Mouse (Mus musculus) neural tube, embryonic 13.5 days (tissue): Measurements from ENCODE around the gene Flvcr1. TPM values are rescaled to one million over a fixed set of nuclear protein-coding genes. Genes with fewer than 3 reads are reported as not detected.

Experiments
- ATAC-seq: fragments of 200-750 bp; cut with Nextera tagmentation; 2 replicates; pipeline ENCODE4 v1.8.0; 2017; ENCODE audit warnings: low read depth, mild to moderate bottlenecking, moderate TSS enrichment, moderate library complexity
- H3K27ac ChIP-seq: fragments of 300-500 bp; sonication (generic); replicated peaks from 2 replicates; pipeline ENCODE4 v1.5.1; 2015; ENCODE audit warnings: moderate library complexity, mild to moderate bottlenecking, inconsistent platforms
- H3K27me3 ChIP-seq: fragments of 300-500 bp; sonication (generic); 2 replicates; pipeline ENCODE4 v1.6.1; 2015; ENCODE audit warnings: mild to moderate bottlenecking, inconsistent platforms
- H3K36me3 ChIP-seq: fragments of 300-500 bp; sonication (generic); 2 replicates; pipeline ENCODE4 v1.6.1; 2015; ENCODE audit warnings: mild to moderate bottlenecking, inconsistent platforms
- H3K4me1 ChIP-seq: fragments of 300-500 bp; sonication (generic); replicated peaks from 2 replicates; pipeline ENCODE4 v1.6.1; 2015; ENCODE audit warnings: inconsistent platforms
- H3K4me2 ChIP-seq: fragments of 300-500 bp; sonication (generic); 2 replicates; pipeline ENCODE4 v1.6.1; 2015; ENCODE audit warnings: inconsistent platforms, mild to moderate bottlenecking, moderate library complexity
- H3K4me3 ChIP-seq: fragments of 300-500 bp; sonication (generic); 2 replicates; pipeline ENCODE4 v1.5.1; 2015; ENCODE audit warnings: mild to moderate bottlenecking, inconsistent platforms
- H3K9ac ChIP-seq: fragments of 300-500 bp; sonication (generic); 2 replicates; pipeline ENCODE4 v1.6.1; 2015; ENCODE audit warnings: moderate library complexity, mild to moderate bottlenecking, inconsistent platforms
- H3K9me3 ChIP-seq: fragments of 300-500 bp; sonication (generic); 2 replicates; pipeline ENCODE4 v1.6.1; 2016; ENCODE audit warnings: inconsistent platforms
- WGBS: fragments of 180-500 bp; shearing (Covaris S2); methylation state at CpG from one replicate; pipeline ENCODE4 v1.1.7; 2015; 5-methylcytosine and 5-hydroxymethylcytosine counted together
- polyA plus RNA-seq: library from polyadenylated mRNA; unstranded; fragments of >200 nt; fragmentation: Nextera tagmentation; extraction: Ambion mirVana; gene quantifications from 2 replicates; pipeline ENCODE4 v1.2.1, GENCODE M21; 2015

The Flvcr1 gene
- polyA plus RNA-seq, 1 experiment from 2014 or later: 6.9 TPM

DNA sequence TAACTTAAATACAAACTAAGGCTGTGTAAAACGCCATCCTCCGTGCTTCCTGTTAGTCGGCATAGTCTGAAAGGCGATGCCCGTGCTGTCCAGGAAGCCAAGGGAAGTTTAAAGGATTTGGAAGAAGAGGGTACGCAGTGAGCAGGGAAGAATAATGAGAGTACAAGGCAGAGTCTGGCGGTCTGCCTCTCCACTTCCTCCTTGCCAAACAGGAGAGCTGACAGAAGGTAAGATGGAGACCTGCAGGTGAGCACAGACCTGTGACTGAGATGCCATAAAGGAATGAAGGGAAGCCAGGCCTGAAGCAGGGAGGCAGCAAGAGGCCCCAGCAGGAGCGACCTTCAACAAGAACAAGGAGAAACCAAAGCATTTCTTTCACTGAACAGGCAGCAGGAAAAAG, 51.8 kb downstream of the Flvcr1 start:
- Histone ChIP-seq H3K4me1 (peaks cover 60% of the 10 kb centered on the region), H3K27ac (no peak overlapping the region), H3K4me2 (no peak overlapping the region), H3K9ac (no peak overlapping the region), H3K36me3 (peaks cover 70% of the 10 kb centered on the region), H3K4me3 (no peak overlapping the region), H3K9me3 (no peaks in the 10 kb centered on the region), H3K27me3 (no peaks in the 10 kb centered on the region)
- WGBS: 90% methylated on average over 8 of the region's 8 CpGs
- no peak for ATAC-seq

GRCm38 (mm10) chr1:190972612-190973192, 53.3 kb downstream of the Flvcr1 start:
- no peak for ATAC-seq
- Histone ChIP-seq H3K4me2 (no peak overlapping the region), H3K27me3 (no peaks in the 10 kb centered on the region), H3K9me3 (no peaks in the 10 kb centered on the region), H3K4me1 (peaks cover 54% of the 10 kb centered on the region), H3K36me3 (peaks cover 84% of the 10 kb centered on the region), H3K27ac (no peak overlapping the region), H3K9ac (0 out of 2 replicates have a peak overlapping the region, but pooled peaks have one; percentile 19), H3K4me3 (no peak overlapping the region)
- WGBS: 60% methylated on average over 7 of the region's 7 CpGs

DNA sequence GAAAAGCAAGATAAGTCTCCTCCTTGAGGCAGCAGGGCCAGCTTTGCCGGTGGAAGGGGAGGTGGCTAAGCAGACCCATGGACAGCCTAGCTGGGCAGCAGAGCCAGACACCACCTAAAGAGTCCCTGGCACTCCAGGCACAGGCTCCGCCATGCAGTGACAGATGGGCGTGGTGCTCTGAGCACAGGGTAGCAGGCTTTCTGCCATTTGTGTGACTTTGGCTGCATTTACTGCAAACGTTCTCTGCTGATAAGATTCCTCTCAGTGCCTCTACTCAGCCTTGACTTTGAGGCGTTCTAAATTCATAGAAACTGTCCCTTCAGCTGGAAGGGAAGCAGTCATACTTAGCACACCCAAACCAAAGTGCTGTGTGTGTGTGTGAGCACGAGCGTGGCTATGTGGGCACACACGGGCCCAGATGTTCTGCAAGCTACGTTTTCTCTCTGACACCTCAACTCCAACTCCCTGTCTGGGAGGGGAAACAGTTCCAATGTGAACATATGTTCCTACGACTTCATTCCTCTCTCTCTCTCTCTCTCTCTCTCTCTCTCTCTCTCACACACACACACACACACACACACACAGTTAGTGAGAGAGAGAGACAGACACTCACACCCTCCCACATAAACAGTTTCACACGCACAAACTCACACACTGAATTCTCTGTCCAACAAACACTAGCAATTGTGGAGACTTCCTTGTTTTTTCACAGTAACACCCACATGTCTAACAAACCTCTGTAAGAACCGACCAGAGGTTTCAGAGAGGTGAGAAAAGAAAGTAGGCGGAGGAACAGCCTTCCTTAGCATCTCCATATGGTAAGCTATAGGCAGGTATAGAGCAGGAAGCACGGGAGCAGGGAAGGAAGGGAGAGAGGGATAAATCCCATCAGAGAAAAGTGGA, 54.0 kb downstream of the Flvcr1 start:
- Histone ChIP-seq H3K27ac (no peak overlapping the region), H3K4me3 (no peak overlapping the region), H3K36me3 (peaks cover 90% of the 10 kb centered on the region), H3K9me3 (no peaks in the 10 kb centered on the region), H3K9ac (no peak overlapping the region), H3K4me1 (peaks cover 46% of the 10 kb centered on the region), H3K4me2 (no peak overlapping the region), H3K27me3 (no peaks in the 10 kb centered on the region)
- ATAC-seq: no peak
- 86% methylated on average over 14 of the region's 14 CpGs for WGBS

DNA sequence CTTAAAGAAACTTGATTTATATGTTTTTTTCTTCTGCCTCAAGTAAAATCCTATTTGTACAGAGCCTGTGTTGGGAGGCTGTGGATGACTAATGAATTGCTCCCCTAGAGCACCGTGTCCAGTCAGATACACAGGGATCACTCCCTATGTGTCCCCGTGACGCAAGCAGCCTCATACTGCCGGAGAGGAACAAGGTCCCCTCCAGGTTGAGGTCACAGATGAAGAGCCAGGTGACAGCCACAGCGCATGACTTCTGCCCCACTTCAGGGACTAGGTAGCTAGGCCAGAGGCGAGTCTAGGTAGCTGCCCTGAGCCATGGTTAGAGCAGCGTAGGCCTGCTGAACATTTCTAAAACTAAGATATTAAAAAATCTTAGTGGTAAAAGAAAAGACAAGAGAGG, 57.9 kb downstream of the Flvcr1 start:
- Histone ChIP-seq H3K4me1 (peaks cover 9% of the 10 kb centered on the region), H3K4me2 (no peak overlapping the region), H3K36me3 (peaks cover 96% of the 10 kb centered on the region), H3K27ac (no peak overlapping the region), H3K27me3 (no peaks in the 10 kb centered on the region), H3K4me3 (no peak overlapping the region), H3K9me3 (no peaks in the 10 kb centered on the region), H3K9ac (no peak overlapping the region)
- ATAC-seq: no peak
- 93% methylated on average over 7 of the region's 7 CpGs for WGBS

DNA sequence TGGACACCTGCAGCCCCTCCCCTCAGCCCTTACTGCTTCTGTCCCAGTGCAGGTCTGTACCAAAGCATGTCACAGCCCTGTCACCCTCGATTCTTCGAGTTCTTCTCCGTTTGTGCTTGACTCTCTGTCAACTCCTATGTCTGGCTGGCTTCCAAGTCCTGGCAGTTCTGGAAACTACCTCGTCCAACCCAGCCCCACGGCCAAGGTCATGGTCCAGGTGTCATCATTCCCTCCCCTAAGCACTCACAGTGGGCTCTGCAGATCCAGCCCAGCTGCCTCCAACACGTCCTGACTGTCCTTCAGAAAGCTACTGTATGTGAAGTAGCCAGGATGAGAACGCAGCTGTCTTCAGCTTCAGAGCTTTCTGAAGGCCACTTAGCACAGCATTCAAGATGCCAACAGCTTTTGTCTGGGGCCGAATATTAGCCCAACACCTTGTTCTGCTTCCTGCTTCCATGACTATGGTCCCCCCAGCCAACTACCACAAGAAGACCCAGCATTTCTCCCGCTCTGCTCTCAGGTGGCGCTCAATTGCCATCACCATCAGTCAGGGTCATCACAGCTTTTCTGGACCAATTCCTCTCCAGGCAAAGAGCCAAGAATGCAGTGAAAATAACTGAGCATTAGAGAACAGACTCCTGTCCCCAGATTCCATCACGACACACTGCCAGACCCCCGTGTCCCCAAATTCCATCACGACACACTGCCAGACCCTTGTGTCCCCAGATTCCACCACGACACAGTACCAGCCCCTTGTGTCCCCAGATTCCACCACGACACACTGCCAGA, 60.8 kb downstream of the Flvcr1 start:
- no peaks in the 10 kb centered on the region for H3K27me3 ChIP-seq
- H3K4me2 ChIP-seq: no peak overlapping the region
- H3K36me3 ChIP-seq: peaks cover 97% of the 10 kb centered on the region
- no peaks in the 10 kb centered on the region for H3K9me3 ChIP-seq
- no peak overlapping the region for H3K4me3 ChIP-seq
- H3K9ac ChIP-seq: no peak overlapping the region
- H3K27ac ChIP-seq: no peak overlapping the region
- no peaks in the 10 kb centered on the region for H3K4me1 ChIP-seq
- ATAC-seq: no peak
- WGBS: 90% methylated on average over 15 of the region's 15 CpGs

DNA sequence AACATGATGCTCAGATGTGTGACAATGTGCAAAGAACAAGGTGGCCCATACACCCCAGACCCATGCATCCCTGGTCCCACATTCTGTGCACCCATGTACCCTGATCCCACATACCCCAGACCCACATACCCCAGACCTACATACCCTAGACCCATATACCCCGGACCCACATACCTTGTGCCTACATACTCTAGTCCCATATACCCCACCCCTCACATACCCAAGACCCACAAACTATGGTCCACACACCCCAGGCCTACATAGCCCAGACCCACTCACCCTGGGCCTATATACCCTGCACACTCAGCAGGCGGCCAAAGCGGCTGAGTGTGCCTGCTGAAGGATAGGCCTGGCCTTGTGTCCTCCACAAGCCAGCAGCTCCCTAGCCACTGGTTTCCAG, 63.2 kb downstream of the Flvcr1 start:
- no peaks in the 10 kb centered on the region for H3K9me3 ChIP-seq
- H3K4me1 ChIP-seq: no peaks in the 10 kb centered on the region
- 89% methylated on average over 3 of the region's 3 CpGs for whole genome bisulfite sequencing
- no peak overlapping the region for H3K4me2 ChIP-seq
- no peak overlapping the region for H3K9ac ChIP-seq
- peaks cover 97% of the 10 kb centered on the region for H3K36me3 ChIP-seq
- no peaks in the 10 kb centered on the region for H3K27me3 ChIP-seq
- ATAC-seq: 0 out of 2 replicates have a peak, but pooled peaks have one; percentile 15
- no peak overlapping the region for H3K27ac ChIP-seq
- H3K4me3 ChIP-seq: no peak overlapping the region

- Histone ChIP-seq H3K4me1 (no peaks in the 10 kb centered on the region), H3K36me3 (peaks cover 99% of the 10 kb centered on the region), H3K9me3 (no peaks in the 10 kb centered on the region), H3K4me2 (no peak overlapping the region), H3K4me3 (no peak overlapping the region), H3K27ac (no peak overlapping the region), H3K27me3 (no peaks in the 10 kb centered on the region), H3K9ac (no peak overlapping the region)
- ATAC-seq: no peak
- WGBS: 90% methylated on average over 5 of the region's 5 CpGs
Observed at GRCm38 (mm10) chr1:190958821-190959220, 67.1 kb downstream of the Flvcr1 start.

Other genes starting within 250 kb of the Flvcr1 start
- gene Rps6kc1, start 114.4 kb downstream of the Flvcr1 start, polyA plus RNA-seq: 26.9 and 28.4 TPM in 2 replicates
- 51.4 and 63.2 TPM in 2 replicates for gene Angel2, start 101.0 kb downstream of the Flvcr1 start, polyA plus RNA-seq
- gene Vash2, start 46.9 kb downstream of the Flvcr1 start, polyA plus RNA-seq: 90.3 and 94.0 TPM in 2 replicates
- gene Spata45, start 10.5 kb upstream of the Flvcr1 start, polyA plus RNA-seq: not detected in 2 replicates
- gene Tatdn3, start 36.8 kb upstream of the Flvcr1 start, polyA plus RNA-seq: 16.6 and 17.5 TPM in 2 replicates
- 4.6 and 4.9 TPM in 2 replicates for gene Nsl1, start 36.9 kb upstream of the Flvcr1 start, polyA plus RNA-seq
- gene Batf3, start 71.7 kb upstream of the Flvcr1 start, polyA plus RNA-seq: 2.0 and 2.6 TPM in 2 replicates
- gene Fam71a, start 138.7 kb upstream of the Flvcr1 start, polyA plus RNA-seq: not detected in 2 replicates
- 2.0 and 2.2 TPM in 2 replicates for gene Atf3, start 191.9 kb upstream of the Flvcr1 start, polyA plus RNA-seq